Mouse (Mus musculus): ENCODE measurements around the gene Hnf1a. TPM values are rescaled to one million over a fixed set of nuclear protein-coding genes. Genes with fewer than 3 reads are reported as not detected.

Hnf1a gene
- polyA plus RNA-seq, 2 experiments from 2014 or later = 0.13 TPM; not detected in 1

GRCm38 (mm10) chr5:114979250-114980121, 8.6 kb upstream of the Hnf1a start:
- peak; percentile 43 for ATAC-seq

DNA sequence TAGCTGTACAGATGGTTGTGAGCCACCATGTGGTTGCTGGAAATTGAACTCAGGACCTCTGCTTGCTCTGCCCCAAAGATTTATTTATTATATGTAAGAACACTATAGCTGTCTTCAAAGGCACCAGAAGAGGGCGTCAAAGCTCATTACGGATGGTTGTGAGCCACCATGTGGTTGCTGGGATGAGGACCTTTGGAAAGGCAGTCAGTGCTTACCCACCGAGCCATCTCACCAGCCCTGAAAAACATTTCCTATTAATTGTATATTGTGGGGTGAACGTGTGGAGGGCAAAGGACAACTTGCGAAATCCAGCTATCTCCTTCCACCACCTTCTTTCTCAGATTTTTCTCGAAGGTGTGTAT, 8.0 kb upstream of the Hnf1a start:
- ATAC-seq = no peak

GRCm38 (mm10) chr5:114978473-114978872, 7.6 kb upstream of the Hnf1a start:
- no peak for ATAC-seq

DNA sequence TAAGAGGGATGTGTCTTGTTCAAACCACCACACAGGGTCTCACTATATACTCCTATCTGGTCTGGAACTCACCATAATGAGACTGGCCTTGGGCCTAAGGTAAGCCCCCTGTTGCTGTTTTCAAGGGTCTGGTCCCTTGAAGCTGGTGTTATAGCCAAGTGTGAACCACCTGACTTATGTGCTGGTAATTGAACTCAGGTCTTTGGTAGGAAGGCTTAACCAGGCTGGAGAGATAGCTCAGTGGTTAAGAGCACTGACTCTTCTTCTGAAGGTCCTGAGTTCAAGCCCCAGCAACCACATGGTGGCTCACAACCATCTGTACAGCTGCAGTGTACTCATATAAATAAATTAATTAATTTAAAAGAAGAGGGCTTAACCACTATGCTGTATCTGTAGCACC, 6.0 kb upstream of the Hnf1a start:
- no peak for ATAC-seq

- no peak for ATAC-seq
Observed at GRCm38 (mm10) chr5:114973131-114973530, 2.2 kb upstream of the Hnf1a start.

DNA sequence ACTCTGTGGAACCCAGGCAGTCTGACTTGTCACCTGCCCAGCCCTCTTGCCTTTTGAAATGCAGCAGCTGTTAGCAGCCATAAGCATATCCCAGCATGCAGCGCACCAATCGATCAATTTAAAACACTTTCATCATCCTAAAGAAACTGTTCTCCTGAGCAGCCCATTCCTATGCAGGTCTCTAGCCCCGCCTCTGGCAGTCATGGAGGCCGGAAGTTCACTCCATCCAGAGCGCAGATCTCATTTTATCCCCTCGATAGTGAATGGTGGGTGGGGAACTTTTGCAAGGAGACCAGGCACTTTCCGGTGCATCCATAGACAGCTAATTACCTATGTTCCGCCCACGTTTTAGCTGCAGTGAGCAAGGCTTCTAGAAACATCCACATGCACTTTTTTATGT, 1.3 kb upstream of the Hnf1a start:
- no peak for ATAC-seq

DNA sequence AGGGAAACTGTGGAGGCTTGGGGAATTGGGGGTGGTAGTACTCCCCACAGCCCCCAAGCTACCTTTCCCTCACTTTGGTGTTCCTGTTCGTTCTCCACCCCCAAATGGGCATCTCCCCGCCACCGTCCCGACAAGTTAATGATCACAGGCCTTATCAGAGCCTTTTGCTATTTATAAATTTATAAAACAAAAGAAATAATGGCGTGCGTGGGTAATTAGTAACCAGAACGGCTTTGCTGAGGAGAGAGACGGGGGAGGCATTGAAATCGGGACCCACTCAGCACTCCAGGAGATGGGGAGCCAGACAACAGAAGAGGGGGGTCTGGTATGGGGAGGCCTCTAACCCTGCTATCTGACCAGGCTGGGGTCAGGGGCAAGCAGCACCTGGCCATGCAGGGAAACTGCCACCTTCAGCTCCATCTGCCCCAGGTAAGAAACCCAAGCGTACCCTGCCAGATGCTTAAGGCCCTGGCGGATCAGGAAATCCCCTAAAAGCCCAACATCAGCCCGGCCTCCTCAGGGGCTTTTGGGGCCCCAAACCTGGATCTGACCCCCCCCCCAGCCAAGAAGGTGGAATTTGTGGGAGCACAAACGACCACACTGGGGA, 1.2 kb downstream of the Hnf1a start:
- ATAC-seq = no peak

- ATAC-seq = no peak
Observed at GRCm38 (mm10) chr5:114969064-114969463, 1.8 kb downstream of the Hnf1a start.

DNA sequence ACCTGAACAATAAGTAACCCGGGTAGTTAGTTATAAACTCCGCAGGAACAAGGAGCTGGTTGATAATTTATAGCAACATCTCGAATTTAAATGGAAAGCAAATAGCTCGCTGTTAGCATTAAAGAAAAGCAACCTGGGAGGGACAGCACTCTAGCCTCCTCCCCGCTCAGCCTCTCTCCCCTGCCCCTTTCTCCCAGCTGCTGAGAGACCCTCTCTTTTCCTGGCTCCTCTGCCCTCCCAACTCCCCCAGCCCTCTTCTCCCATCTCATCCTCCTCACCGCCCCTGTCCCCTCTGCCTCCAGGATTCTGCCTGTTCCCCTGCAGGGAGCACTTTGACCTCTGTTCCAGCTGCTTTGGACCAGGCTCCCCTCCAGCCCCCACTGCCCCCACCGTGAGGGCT, 2.2 kb downstream of the Hnf1a start:
- ATAC-seq = no peak

- ATAC-seq = no peak
Observed at GRCm38 (mm10) chr5:114967523-114968268, 3.2 kb downstream of the Hnf1a start.

- no peak for ATAC-seq
Observed at GRCm38 (mm10) chr5:114964967-114965898, 5.7 kb downstream of the Hnf1a start.

DNA sequence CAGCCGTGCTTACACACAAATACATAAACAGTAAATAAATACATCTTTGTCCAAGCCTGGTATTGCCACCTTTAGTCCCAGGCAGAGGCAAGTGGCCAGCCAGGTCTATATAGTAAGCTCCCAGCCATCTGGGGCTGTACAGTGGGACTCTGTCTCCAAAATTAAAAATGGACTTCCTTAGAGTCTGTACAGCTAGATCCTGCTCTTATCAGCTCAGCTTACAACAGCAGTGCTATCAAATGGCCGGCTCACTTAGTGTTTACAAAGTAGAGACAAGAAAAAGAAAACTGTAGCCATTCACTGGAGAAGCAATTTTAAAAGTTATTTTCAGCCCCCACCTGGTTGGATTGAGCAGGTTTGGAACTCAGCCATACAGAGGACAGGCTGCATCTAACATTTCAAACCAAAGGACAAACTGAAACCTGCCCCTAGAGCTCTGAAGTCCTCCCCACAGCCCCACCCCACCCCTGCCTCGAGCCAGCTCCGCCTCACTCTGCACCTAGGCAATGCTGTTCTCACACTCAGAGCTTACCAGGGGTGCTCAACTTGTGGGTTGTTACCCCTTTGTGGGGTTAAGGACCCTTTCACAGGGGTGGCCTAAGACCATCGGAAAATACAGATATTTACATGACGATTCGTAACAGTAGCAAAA, 6.5 kb downstream of the Hnf1a start:
- ATAC-seq = no peak

- no peak for ATAC-seq
Observed at GRCm38 (mm10) chr5:114961590-114962360, 9.1 kb downstream of the Hnf1a start.

DNA sequence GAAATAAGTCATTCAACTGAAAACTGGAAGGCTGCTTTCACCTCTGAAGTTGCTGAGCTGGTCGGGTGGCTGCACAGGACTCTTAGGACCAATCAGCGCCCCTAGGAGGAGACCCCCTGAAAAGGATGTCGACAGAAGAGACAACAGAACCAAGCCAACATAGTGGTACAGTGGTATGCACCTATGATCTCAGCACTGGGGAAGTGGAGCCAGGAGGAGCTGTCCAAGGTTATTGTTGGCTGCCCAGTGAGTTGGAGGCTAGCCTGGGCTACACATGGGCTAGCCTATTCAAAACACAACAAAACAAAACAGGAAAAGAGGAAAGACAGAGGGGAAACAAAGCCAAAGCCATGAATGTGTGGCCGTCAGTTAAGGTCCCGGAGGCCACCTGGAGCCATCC, 12.8 kb downstream of the Hnf1a start:
- no peak for ATAC-seq

- no peak for ATAC-seq
Observed at GRCm38 (mm10) chr5:114953326-114953725, 17.6 kb downstream of the Hnf1a start.

- ATAC-seq = no peak
Observed at GRCm38 (mm10) chr5:114951279-114951880, 19.5 kb downstream of the Hnf1a start.

DNA sequence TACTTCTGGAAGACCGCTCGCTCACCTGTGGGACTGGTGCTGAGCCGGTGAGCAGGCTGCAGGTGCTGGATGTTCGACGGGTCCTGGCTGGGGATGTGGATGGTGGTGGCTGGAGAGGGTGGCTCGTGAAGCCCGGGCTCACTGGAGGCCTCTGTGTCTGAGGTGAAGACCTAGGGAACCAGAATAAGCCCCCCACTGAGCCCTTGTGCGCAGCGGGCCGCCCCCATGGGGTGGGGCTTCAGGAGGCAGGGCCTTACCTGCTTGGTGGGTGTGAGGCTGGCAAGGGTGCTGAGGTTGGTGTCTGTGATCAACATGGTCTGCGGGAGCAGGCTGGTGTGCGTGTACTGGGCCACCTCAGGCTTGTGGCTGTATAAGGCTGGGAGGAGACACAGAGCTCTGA, 20.2 kb downstream of the Hnf1a start:
- ATAC-seq = no peak

DNA sequence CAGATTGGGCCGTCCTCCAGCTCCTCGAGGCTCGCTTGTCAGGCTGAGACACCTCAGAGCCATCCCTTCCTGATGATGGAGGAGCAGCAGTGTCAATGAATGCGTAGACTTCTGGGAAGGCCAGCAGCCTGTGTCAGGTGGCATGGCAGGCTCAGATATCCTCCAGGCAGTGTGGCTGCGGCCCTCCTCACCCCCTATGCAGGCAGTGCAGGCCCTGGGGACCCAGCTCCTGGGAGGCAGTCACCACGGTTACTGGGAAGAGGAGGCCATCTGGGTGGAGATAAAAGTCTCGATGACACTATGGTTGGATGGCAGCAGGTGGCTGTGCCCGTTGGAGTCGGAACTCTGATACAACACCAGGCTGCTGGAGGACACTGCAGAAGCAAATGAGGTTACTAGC, 21.1 kb downstream of the Hnf1a start:
- ATAC-seq = no peak

DNA sequence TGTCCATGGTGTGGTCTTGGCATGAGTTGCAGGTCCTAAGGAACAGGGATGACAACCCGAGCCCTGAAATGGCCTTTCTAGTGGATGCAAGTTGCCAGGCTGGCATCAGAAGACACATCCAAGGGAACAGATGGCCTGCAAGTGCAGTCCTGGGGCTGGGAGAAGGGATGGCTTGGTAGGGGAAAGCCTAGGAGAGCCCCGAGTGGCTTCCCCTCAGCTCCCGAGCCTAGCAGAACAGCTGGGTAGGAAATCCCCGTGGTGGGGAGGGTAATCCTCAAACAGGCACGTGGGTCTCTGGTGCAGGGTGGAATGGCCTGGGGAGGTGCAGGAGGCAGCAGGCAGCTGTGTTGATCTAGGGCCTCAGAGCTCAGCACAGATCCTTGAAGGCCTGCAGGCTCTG, 21.6 kb downstream of the Hnf1a start:
- ATAC-seq = no peak

GRCm38 (mm10) chr5:114948891-114949290, 22.0 kb downstream of the Hnf1a start:
- ATAC-seq = no peak

GRCm38 (mm10) chr5:114945072-114945471, 25.8 kb downstream of the Hnf1a start:
- no peak for ATAC-seq
